Mouse (Mus musculus) layer of hippocampus, adult 2 months (tissue): ENCODE measurements around the gene Npnt. TPM values are rescaled to one million over a fixed set of nuclear protein-coding genes. Genes with fewer than 3 reads are reported as not detected.
A peak's percentile ranks its signal among the peaks of the same experiment; 100 is the strongest.

ENCODE experiments used
- DNase-seq, 2 experiments: peaks; one replicate each; pipeline ENCODE4 v3.0.0; 2022; ENCODE audit warnings: low spot score in 2 of 2
- H3K27ac ChIP-seq: fragments of 200-600 bp; 2 replicates; pipeline ENCODE4 v1.8.1; 2022
- H3K4me3 ChIP-seq: fragments of 200-600 bp; 2 replicates; pipeline ENCODE4 v1.8.1; 2022; ENCODE audit warnings: mild to moderate bottlenecking
- CTCF ChIP-seq: fragments of 200-600 bp; conservative IDR thresholded peaks from 2 replicates; pipeline ENCODE4 v1.8.1; 2022; ENCODE audit warnings: antibody characterized with exemption, mild to moderate bottlenecking, moderate library complexity
- total RNA-seq, 2 experiments: library from RNA; stranded (reverse); gene quantifications; 2 replicates each; pipeline ENCODE4 v1.2.3; 2021

The Npnt gene
- total RNA-seq, 2 experiments from 2014 or later, result 14.2 to 18.7 TPM

DNA sequence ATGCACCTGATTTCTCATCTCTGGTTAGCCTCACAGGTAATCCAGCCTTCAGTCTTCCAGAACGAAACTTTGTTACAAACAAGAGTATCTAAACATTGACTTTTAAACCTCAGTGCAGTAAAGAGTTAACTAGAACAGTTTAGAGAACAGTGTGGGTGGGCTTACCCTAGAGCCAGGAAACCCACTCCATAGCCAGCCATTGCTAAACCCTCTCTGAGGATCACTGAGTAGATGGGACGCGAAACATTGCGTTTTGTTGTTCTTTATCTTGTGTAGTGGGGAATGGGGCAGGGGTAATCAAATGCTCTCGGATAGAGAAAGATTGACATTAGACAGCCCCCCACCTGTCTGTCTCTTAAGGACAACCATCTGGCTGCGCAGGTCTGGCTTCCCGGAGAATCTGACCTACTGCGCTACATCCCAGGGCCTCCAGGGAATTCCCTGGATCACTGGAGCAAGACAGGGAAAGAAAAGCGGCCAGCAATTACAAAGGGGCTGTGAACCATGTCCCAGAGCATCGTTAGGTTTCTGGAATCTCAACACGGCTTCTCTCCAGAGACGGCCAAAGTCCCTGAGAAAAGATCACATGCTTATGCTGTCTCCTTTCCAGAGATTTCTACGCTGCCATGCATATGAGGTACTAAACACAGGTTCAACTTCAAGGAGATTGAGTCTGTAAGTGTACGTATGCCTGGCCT is 73.9 kb downstream of the Npnt start:
- no peak for DNase-seq
- TF ChIP-seq CTCF, result no peak

DNA sequence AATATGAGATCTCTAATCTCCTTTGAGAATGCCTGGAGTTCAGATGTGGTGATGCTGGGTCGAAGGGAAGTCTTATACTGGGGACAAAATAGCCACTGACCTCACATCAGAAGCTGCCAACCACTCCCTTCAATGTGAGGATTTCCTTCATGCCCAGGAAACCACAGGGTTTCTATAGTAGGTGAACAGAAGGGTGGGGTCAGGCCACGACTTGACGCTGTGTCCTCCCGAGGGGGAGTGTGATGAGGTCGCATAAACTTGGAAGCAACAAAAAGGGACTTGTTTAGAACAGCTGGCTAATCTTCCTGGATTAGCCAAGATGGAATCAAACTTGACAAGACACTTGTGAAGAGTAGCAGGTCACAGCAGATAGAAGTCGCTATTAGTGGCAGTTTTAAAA is 76.8 kb downstream of the Npnt start:
- Histone ChIP-seq H3K27ac (no peak overlapping the region), H3K4me3 (no peak overlapping the region)
- no peak for TF ChIP-seq CTCF
- no peak for DNase-seq

More for the DNA sequence above, 73.9 kb downstream of the Npnt start:
- Histone ChIP-seq H3K27ac (no peak overlapping the region), H3K4me3 (no peak overlapping the region)

DNA sequence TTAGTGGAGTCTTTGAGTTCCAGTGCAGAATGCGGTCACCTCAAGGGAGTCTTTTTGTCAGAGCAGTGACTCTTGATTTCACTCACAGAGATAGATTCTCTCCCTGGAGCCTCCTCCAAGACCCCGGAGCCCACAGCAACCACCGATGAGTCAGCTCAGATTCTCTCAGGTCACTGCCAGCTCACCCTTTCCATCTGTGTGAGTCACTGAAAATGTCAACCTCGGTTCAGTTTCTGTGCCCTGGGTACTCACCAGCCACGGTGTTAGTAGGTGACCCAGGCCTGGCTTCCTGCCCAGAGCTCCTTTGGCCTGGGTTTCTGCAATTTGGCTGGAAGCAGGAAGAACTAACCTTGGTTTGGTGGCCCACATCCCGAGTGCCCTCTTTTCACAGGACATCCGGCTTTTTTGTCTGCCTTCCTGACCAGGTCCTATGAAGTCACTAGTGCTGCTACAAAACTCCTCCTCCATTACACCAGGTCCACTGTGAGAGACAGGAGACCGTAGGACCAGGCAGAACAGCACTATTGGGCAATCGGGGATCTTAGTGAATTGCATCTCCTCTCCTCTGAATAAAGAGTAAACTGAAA is 78.7 kb downstream of the Npnt start:
- Histone ChIP-seq H3K27ac (no peak overlapping the region), H3K4me3 (no peak overlapping the region)
- DNase-seq, result no peak
- no peak for TF ChIP-seq CTCF

DNA sequence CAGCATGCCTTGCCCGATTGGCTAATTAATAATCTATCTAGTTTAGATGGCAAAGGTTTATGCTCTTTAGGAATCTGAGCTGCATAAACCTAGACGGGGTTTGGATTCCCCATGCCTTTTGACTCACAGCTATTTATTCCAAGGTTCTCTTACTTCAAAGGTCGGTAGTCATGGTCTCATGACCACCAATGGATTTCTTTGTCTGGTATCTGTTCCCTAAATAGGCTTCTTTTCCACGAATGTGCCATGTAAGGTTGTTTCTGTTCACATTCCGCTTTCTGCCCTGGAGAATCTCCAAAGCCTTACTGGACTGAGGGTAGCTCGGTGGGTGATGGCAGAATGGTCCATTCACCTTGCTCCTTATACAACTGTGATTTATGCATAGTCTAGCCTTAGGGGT is 80.0 kb downstream of the Npnt start:
- peak overlapping the region; percentile 51; the same call in 1 of the 2 replicates for H3K27ac ChIP-seq
- H3K4me3 ChIP-seq, result no peak overlapping the region
- no peak for DNase-seq
- TF ChIP-seq CTCF, result no peak

DNA sequence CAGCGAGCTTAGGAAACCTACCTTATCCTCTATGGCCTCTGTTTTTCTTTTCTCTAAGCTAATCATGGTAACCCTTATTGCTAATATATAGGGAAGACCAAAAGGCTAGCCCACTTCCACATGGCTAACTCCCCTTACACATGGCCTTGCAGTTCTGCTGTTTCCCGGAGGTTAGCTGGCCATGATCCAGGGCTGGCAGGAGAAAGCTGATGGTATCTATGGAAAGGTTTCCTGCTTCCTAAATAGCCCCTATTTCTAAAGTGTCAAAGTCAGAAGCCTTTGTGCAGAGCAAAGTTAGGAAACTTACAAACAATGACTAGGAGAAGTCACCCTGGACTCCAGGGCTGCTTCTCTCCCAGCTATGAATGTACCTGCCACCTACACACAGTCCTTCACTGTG is 81.3 kb downstream of the Npnt start:
- no peak overlapping the region for H3K4me3 ChIP-seq
- no peak for DNase-seq
- no peak for TF ChIP-seq CTCF
- peak overlapping the region; percentile 32; the same call in 1 of the 2 replicates for H3K27ac ChIP-seq

DNA sequence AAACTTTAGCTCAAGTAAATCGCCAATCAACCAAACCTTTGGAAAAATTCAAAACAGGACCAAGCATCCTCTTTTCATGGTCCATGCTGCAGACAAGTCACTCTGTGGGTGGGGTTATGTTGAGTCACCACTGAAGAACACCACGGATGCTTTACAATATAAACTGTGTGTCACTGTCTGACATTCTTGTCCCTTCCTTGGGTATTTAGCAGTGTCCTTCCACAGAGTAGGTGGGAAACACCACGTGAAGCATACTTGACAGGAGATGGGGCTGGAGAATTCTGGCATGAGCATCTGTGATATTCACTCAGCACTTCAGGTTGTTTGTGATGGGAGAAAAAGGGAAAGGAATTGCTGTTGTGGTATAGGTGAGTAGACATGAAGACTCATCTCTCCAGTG is 83.1 kb downstream of the Npnt start:
- Histone ChIP-seq H3K4me3 (no peak overlapping the region), H3K27ac (no peak overlapping the region)
- TF ChIP-seq CTCF, result no peak
- no peak for DNase-seq

DNA sequence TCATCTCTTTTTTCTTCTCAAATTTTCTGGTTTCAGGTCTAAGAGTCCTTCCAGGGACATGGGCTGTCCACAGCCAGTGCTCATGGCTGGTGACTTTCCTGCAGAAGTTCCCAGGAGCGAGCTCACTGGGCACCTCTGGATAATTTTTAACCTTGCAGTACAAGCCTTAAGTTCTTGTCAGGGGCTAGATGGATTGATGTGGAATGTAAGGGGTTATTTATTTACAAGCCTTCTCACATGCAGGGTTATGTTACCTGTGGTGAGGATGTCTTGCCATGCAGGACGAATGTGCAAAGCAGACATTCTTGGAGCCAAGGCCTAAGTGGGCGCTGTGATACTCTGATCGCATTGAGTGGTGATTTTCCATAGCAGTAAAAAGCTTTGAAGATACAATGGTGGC is 84.5 kb downstream of the Npnt start:
- H3K4me3 ChIP-seq, result no peak overlapping the region
- DNase-seq, result no peak
- H3K27ac ChIP-seq, result peak overlapping the region; percentile 39; the same call in 1 of the 2 replicates
- no peak for TF ChIP-seq CTCF

DNA sequence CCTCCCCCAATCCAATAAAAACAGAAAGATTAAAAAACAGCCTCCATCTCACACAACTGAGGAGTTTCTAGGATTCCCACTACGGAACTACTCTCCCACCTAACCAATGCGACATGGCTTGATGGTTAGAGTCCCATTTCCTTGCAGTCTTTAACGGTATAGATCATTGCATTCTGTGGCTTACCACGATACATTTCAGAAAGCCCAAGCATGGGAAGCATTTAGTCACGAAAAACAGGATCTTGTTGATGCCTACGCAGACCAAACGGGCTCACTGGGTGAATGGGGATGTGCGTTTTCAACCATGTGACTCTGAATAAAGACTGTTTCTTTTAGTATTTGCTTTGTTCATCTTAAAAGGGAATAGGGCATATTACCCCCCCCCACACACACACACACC is 85.1 kb downstream of the Npnt start:
- Histone ChIP-seq H3K4me3 (no peak overlapping the region), H3K27ac (peak overlapping the region; percentile 52; the same call in 1 of the 2 replicates)
- no peak for DNase-seq
- no peak for TF ChIP-seq CTCF

DNA sequence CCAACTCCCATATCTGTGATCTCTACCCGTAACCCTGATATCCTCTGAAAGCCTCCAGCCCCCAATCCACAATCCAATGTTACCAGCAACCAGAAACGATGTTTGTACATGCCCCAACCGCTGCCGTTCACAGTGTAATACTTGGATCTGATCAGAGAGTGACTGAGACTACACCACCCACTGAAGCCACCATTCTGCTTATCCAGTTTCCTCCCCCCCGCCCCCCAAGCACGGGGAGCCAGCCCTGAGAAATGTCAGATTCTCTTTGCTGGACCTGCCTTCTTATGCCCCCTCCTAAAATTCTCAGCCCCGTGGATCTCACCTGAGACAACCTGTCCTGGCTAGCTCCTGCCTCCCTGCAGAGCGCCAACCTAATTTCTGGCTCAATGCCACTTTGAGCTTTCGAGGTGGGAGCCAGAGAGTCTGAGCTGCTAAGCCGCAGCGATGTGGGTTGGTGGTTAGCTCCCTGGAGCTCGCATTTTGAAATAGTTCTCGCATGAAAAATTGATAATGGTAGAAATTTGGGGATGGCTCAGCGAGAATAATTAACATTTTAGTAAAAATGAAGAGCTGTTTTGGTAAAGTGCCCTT is 85.7 kb downstream of the Npnt start:
- no peak for DNase-seq
- no peak for TF ChIP-seq CTCF
- peak overlapping the region; percentile 9; the same call in 1 of the 2 replicates for H3K4me3 ChIP-seq
- H3K27ac ChIP-seq, result peak overlapping the region; percentile 52

DNA sequence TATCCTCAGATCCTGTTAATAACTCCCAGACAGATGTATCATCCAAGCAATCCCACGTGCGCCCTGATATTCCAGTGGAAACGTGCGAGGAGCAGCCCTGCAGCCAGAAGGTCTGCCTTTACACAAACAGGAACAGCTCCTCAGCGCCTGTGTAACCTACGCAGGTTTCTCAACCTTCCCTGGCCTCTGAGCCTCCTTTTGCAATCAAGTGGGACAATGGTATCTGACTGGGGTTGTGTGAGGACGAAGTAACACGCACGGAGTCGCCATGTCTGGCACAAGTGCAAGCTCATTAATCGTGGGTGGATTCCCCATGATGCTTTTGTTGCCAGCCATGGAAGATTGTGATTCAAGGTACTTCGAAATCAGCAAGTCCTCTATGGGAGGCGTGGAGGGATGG is 86.2 kb downstream of the Npnt start:
- H3K4me3 ChIP-seq, result no peak overlapping the region; the same call in 1 of the 2 replicates
- H3K27ac ChIP-seq, result peak overlapping the region; percentile 52
- no peak for TF ChIP-seq CTCF
- DNase-seq, result no peak

DNA sequence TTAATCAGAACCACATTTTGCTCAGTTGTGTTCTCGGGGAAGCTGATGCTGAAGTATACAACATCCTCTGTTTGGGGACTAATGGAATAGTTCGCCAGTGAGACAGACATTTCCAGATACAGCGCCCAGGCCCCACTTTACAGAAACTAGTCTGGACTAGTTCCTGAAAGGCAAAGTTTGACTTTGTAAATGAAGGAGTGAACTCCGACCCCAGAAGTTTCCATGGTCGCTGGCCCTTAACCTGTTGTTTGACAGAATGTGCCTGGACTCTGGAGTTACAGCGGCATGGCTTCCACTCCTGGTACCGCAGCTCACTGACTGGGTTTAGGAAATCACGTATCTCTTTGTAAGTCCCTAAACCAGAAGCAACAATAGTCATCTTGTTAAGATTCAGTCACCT is 89.3 kb downstream of the Npnt start:
- H3K4me3 ChIP-seq, result no peak overlapping the region
- TF ChIP-seq CTCF, result no peak
- DNase-seq, result no peak
- no peak overlapping the region for H3K27ac ChIP-seq

DNA sequence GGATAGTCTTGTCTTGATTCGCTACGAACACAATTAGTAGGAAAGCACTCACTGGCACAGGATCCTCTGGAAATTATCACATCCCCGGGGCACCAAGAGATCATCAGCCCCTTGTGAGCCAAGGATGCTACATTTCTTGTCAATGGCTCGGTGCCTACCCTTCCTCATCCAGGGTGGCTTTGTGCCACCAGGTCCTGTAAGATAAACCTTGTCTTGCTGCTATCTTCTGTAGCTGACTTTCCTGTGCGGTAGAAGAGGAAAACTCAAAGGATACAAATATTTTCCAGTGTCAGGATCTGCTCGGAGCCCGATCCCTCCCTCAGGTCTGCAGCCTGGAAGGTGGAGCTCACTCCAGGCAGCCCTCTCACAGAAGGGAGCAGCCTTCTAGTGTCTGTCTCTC is 90.5 kb downstream of the Npnt start:
- Histone ChIP-seq H3K27ac (no peak overlapping the region), H3K4me3 (no peak overlapping the region)
- no peak for TF ChIP-seq CTCF

DNA sequence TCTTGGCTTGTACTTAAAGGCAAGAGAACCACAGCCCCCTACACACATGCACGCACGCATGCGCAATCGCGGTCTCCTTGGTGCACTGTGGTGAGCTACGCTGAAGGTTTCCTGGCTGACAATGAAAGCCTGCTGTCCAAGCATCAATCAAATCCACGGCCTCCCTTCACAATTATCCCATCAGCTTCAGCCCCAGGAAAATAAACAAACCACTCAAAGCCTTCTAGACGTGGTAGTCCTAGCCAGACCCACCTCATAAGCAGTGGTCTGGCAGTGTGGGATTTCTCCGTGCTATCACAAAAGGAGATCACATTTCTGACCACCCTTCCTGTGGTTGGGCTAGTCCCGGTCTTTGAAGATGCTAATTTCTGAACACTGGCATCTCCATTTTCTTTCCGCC is 91.2 kb downstream of the Npnt start:
- TF ChIP-seq CTCF, result no peak

More for the DNA sequence above, 90.5 kb downstream of the Npnt start:
- no peak for DNase-seq

DNA sequence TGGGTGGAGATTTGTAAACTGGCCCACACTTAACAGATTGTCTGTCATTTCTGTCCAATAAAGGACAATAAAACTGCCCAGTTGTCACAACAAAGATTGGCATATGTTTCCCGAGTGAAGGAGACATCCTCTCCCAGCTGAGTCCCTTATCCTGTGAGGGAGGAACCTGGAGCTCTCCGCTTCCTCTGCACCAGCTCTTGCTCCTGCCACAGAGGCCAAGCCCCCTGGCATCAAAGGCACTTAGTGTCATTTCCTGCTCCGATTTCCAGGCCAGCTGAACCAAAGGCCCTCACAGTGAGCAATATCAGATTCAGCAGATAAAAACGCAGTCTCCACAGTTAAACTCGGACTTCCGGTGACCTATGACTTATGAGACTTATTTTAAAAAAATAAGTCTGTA is 93.4 kb downstream of the Npnt start:
- TF ChIP-seq CTCF, result no peak
- no peak for DNase-seq
- Histone ChIP-seq H3K4me3 (no peak overlapping the region), H3K27ac (no peak overlapping the region)

More for the DNA sequence above, 91.2 kb downstream of the Npnt start:
- H3K4me3 ChIP-seq, result no peak overlapping the region
- no peak for DNase-seq
- H3K27ac ChIP-seq, result no peak overlapping the region
